Mouse (Mus musculus) brown adipose tissue, adult 24 weeks (tissue): ENCODE data around the gene Rcan1. TPM values are rescaled to one million over a fixed set of nuclear protein-coding genes. Genes with fewer than 3 reads are reported as not detected.

ENCODE experiments used
- polyA plus RNA-seq: library from polyadenylated mRNA; stranded (reverse); fragments of >200 nt; gene quantifications from 2 replicates; pipeline ENCODE4 v1.2.4, GENCODE M21; 2012; ENCODE audit not compliant: missing spikeins, insufficient read depth, insufficient read length

Rcan1 gene
- polyA plus RNA-seq, 1 experiment = 44.4 TPM

Other genes starting within 250 kb of the Rcan1 start
- not detected in 2 replicates for gene Kcne2, start 178.5 kb downstream of the Rcan1 start, polyA plus RNA-seq
- gene Smim11, start 169.6 kb downstream of the Rcan1 start, polyA plus RNA-seq = 111 and 158 TPM in 2 replicates
- not detected in 2 replicates for gene Fam243, start 149.4 kb downstream of the Rcan1 start, polyA plus RNA-seq
- not detected in 2 replicates for gene Kcne1, start 111.4 kb downstream of the Rcan1 start, polyA plus RNA-seq
- not detected in 2 replicates for gene Clic6, start 14.9 kb upstream of the Rcan1 start, polyA plus RNA-seq